Mouse (Mus musculus) thymus, postnatal 10 days (tissue): ENCODE data around the gene Epb41.

Experiments
- DNase-seq, 2 experiments: peaks; one replicate each; pipeline ENCODE4 v3.0.0; 2021; ENCODE audit warnings: low spot score in 2 of 2

The Epb41 gene

DNA sequence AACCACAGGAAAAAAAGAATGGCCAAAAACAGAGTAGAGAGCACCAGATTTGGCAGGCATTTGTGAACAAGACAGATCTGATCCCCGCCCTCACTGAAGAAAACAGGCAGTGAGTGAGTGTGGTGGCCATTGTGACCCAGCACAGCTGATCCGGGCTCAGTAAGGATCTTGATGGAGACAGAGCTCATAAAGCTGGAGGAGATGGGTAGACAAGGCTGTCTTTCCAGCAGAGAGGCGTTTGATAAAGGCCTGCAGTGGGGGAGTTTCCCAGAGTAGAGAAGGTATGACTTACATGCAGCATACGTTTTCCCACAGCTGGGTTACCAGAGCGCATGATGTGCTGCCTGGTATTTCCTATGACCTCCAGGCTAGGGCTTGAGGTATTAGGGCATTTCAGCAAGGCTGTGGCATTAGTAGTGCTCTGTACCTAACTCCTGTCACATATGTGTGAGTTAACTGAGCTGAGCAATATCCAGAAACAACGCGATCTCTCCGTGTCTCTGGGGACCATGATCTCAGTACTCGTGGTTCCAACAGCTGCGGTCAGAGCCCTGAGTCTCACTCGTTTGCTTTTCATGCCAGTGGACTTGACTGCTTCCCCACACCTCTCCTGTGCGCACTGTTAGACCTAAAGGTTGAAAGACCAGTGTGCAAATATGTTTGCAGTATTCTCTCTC is 176.5 kb downstream of the Epb41 start:
- no peak for DNase-seq

GRCm38 (mm10) chr4:131897787-131898186 is 177.3 kb downstream of the Epb41 start:
- no peak for DNase-seq

DNA sequence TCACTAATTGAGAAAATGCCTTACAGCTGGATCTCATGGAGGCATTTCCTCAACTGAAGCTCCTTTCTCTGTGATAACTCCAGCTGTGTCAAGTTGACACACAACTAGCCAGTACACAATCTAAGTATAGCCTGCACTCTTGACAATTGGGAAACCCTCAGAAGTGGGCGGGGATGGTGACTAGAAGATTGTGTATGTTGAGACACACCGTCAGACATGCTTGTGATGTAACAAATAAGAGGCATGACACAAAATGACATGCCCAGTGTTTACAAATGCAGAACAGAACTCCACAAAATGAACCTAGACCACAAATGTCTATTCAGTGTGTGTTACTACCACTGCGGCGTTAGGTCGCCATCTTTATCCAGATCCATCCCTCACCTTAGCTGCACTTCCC is 178.0 kb downstream of the Epb41 start:
- no peak for DNase-seq

GRCm38 (mm10) chr4:131890692-131891091 is 184.4 kb downstream of the Epb41 start:
- DNase-seq: no peak

GRCm38 (mm10) chr4:131888564-131888963 is 186.6 kb downstream of the Epb41 start:
- DNase-seq: no peak

- no peak for DNase-seq
Observed at GRCm38 (mm10) chr4:131885376-131885775, 189.7 kb downstream of the Epb41 start.

DNA sequence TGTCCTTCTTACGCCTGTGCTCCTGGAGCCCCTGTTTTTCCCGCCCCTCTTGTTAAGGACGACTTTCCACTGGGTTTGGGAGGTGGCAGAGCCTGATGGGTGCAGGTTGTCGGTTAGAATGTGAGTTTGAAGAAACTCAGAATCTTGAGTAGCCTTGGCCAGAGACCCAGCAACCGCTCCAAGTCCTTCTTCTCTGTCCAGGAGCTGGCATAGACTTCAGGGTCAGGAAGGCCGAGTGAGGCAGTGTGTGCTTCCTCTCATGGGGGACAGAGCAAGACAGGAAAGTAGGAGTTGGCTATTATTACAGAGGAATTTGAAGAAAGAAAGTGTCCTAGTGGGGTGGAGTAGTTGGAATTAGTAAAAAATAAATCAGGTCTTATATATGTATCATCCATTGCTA is 191.6 kb downstream of the Epb41 start:
- no peak for DNase-seq

DNA sequence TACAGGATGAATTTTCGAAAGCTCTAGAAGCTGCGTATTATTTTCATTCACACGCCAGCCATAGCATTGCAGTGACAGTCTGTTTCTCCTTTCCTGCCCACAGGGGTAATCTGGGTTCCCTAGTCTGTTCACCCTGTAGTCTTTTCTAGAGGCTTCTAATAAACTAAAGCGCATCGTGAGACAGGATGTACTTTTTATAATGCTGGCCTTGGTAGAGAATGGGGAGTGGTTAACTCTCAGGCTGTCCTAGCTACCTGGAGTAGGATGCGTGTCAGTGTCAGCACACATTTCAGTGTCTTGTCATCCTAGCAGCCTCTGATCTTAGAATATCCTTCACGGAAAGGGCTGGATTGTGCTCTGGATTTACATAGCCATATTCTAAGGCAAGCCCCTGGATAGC is 193.8 kb downstream of the Epb41 start:
- no peak for DNase-seq

GRCm38 (mm10) chr4:131879692-131880091 is 195.4 kb downstream of the Epb41 start:
- no peak for DNase-seq

DNA sequence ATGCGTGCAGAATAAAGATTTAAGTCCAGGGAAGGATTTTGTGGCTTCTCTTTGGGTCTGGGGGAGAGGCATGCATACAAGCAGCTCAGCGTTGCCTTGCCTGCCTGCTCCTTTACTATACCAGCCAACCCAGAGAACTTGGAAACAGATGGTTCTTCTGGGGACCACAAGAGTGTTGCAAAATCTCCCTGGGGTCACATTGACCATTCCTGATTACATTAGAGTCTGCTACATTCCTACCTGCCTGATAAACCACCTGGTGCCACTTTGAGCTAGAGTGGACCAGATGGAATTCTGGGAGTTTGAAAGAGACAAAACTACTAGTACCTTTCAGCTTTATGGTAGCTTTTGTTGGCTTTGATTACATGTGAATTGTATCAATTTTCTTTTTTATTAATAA is 198.3 kb downstream of the Epb41 start:
- no peak for DNase-seq

GRCm38 (mm10) chr4:131875242-131875641 is 199.9 kb downstream of the Epb41 start:
- DNase-seq: no peak

DNA sequence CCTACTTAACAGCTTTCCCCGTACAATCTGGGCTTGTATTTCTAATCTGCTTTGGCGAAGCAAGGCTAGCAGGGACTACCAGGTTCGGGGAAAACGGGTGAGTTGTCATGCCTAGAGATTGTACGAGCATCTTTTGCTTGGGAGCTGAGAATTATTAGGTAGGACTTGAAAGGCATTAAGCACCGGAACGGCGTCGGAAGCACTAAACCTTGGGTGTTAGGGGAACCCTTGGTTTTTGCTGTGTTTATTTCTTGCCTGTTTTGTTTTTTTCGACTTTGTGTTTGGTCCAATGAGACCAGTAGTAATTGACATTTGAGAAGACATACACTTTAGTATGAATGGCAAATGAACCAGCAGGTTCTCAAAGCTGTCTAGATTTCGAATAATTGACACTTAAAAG is 200.6 kb downstream of the Epb41 start:
- DNase-seq: no peak

GRCm38 (mm10) chr4:131874169-131874536 is 201.0 kb downstream of the Epb41 start:
- no peak for DNase-seq
